Mouse (Mus musculus) mesoderm, embryonic 11.5 days (tissue): ENCODE results near the gene Cacna2d3.
A peak's percentile ranks its signal among the peaks of the same experiment; 100 is the strongest.

ENCODE experiments used
- DNase-seq: peaks from one replicate; pipeline ENCODE4 v3.0.0-alpha.2; 2012; ENCODE audit warnings: low read depth, low spot score

Gene Cacna2d3

DNA sequence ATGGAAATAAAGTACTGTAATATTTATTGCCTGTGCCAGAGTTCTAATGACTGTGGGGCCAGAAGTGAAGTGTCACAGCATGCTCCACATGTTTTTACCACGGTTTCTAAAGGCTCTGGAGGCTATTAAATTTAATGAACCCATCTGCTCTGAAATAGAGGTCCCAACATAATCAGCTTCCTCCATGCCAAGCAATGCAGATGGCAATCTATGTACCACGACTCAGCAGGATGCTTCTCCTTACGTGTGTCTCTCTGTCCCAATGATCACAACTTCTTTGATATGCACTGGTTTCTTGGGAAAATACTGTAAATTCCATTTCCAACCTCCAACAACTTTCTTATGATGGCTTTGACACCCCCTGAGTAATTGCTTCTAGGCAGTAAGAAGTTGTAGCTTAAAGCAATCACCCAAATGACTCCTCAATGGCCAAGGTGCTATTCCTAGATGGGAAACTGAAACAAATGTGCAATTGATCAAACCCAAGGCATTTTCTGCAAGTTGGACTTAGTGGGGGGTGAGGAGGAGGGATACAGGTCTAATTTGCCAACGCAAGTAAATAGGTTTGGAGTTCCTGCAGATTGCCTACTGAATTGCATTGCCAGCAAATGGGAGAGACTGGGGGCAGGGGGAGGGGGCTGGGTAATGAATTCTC is 557.5 kb downstream of the Cacna2d3 start:
- DNase-seq = peak; percentile 6

DNA sequence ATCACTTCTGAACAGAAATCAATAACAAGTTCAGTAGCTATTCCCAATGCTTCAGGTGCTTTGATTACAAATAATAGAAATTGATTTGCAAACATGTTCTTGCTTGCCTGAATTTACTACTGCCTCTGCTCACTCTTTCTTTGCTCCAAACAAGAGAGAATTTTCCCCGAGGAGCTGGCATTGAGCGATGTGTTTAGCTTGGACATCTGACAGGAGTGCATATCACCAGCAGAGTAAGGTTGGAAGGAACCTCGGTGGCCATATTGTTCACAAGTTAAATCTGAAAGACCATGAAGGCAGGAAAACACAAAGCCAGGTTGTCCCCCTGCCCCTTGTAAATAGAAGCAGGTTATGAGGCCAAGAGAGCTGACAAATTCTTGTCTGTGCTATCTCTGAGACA is 561.9 kb downstream of the Cacna2d3 start:
- DNase-seq = no peak

- no peak for DNase-seq
Measured at GRCm38 (mm10) chr14:29157096-29157495, 564.6 kb downstream of the Cacna2d3 start.

DNA sequence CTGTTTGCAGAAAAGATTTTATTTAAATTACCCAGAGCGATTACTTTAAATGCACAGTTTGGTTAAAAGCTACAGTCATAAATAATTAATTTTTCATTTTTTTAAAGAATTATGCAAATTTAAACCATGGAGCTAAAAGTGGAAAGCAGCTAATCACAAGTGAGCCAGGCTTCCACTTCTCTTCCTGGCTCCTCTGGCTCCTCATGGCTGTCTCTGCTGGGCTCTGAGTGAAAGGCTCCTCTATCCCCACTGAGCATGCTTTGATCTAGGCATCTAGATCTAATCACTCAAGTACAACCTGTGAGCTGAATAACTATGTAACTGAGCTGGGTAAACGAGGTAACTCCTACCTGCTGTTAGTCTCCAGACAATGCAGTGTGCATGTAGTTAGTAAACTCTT is 577.5 kb downstream of the Cacna2d3 start:
- DNase-seq = no peak

GRCm38 (mm10) chr14:29137614-29138013 is 584.0 kb downstream of the Cacna2d3 start:
- no peak for DNase-seq

DNA sequence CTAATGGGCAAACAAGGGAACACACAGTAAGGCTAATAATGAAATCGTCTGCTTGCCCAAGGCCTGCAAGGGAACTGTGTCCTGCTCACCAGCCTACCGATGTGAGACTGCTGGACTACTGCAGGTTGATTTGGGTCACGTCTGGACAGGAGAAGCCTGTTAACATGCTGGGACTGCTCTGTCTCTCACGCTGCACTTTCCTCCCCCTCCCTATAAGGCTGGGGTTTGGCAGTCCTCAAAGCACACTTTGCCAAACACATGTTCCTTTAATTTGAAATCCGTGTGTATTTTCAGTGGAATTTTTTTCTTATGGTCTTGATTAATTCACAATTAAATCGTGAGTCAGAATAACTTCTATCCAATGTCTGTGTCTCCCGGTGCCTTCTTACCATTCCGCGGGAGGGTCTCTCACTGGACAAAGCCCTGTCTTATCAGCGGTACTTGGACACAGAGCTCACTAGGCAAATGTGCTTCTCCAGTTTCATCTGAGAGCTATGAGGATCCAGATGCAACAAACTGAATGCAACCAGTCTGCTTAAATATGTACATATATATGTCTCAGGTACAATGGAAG is 584.6 kb downstream of the Cacna2d3 start:
- DNase-seq = no peak

DNA sequence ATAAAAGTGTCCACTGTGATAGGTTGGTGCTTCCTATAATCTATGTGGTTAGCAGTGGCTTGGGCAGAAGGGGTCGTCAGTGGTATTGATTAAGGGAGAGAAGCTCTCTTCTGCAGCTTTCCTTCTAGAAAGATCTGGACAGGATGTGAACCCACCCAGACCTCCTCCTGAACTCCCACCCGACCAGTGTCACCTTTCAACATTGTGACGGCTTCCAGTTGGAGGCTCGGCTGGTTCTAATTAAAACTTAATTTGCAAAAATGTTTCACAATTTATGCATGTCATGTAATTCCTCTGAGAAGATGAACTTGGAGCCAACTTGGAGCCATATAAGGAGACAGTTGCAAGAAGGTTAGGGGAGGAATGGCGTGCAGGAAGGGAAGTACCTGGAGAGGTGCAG is 586.8 kb downstream of the Cacna2d3 start:
- no peak for DNase-seq

- DNase-seq = no peak
Measured at GRCm38 (mm10) chr14:29130511-29130910, 591.2 kb downstream of the Cacna2d3 start.

DNA sequence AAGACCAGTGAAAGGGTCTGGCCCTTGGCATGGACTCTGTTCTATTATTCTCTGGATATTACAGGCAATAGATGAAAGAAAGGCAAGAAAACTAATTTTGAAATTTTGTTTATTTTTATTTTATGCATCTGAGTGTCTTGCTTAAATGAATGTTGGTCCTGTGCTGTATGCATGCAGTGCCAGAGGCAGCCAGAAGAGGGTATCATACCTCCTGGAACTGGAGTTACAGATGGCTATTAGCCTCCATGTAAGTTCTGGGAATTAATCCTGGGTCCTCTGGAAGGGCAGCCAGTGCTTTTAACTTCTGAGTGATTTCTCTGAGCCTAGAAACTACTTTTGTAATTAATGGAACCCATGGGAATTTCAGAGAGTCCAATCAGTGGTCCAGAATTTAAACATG is 597.8 kb downstream of the Cacna2d3 start:
- no peak for DNase-seq

DNA sequence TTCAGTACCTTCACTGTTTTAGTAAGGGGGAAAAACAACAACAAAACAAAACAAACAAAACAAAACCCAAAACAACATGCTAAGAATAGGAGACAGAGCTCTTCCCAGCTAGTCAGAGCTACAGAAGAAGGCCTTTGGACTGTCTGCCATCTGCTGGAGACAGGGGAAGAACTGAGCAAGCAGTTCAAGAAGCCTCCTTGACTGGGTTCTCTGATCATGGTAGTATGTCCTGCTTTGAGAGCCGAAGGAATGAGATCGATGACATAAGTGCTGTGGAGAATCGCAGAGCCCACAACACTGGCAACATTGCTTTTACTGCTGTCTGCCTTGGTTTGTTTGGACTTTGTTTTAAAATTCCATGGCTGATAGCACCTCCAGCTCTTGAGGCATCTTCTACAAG is 598.9 kb downstream of the Cacna2d3 start:
- DNase-seq = no peak

DNA sequence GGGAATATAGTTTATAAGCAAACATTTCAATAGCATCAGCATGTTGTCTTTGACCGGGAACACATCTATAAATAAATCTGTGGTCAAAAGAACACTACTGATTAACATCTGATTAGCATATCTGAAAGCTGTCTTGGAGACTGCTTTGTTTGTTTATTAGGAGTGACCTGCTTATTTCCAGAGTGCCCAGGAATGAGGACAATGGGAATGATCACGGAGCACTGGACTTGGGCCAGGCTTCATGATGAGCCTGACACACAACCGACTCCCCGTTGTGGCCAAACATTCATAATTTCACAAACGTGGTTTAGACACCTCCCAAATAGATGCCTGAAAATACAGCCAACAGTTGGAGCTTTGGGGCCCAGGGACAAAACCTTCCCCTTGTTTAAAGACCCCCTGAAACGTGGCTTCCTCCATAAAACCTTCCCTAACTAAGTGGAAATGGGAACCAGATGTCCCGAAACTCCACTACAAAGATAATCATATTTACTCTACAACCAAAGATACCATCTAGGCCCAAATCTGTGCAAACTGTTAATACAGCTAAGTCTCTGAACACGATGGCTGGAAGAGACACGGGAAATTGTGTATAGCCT is 607.7 kb downstream of the Cacna2d3 start:
- no peak for DNase-seq

GRCm38 (mm10) chr14:29111666-29112065 is 610.0 kb downstream of the Cacna2d3 start:
- DNase-seq = no peak

- DNase-seq = no peak
Measured at GRCm38 (mm10) chr14:29110351-29111091, 611.1 kb downstream of the Cacna2d3 start.

GRCm38 (mm10) chr14:29107464-29107863 is 614.2 kb downstream of the Cacna2d3 start:
- DNase-seq = no peak

DNA sequence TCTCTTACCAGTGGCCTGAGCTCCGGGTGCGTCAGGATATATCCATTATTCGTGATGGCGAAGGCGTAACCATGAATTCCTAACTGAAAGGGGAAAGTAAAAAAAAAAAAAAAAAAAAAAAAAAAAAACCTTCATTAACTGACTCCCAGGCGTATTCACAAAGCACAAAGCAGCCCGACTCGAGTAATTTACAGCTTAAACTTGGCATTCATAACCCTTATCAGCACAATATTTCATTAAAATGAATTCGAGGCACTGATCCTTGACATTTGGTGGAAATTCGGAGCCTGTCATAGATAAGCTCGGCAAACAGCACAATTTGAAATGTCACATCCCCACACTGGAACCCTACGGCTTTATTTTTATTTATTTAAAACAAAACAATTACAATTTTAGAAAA is 623.9 kb downstream of the Cacna2d3 start:
- DNase-seq = no peak

GRCm38 (mm10) chr14:29095431-29095830 is 626.2 kb downstream of the Cacna2d3 start:
- no peak for DNase-seq

- DNase-seq = peak; percentile 85
Measured at GRCm38 (mm10) chr14:29090074-29090473, 631.6 kb downstream of the Cacna2d3 start.

- DNase-seq = peak; percentile 50
Measured at GRCm38 (mm10) chr14:29086528-29086927, 635.1 kb downstream of the Cacna2d3 start.

GRCm38 (mm10) chr14:29085493-29086159 is 636.0 kb downstream of the Cacna2d3 start:
- no peak for DNase-seq

DNA sequence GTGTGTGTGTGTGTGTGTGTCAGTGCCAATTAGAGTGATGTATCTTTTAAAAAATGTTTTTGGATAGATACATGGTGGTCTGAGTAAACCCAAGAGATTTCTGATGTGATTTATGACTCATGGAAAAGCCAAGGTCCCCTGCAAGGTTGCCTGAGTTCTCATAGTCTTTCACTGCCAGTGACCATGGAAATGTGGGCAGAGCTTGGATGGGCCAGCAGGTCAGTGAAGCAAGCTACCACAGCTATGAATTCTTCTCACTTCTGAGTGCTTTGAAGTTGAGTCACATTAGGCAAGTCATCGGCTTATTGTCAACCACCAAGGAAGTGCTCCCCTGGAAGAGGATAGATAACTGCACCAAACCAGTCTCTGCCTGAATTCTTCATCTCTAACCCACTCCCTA is 639.5 kb downstream of the Cacna2d3 start:
- no peak for DNase-seq

- DNase-seq = no peak
Measured at GRCm38 (mm10) chr14:29080630-29081029, 641.0 kb downstream of the Cacna2d3 start.

DNA sequence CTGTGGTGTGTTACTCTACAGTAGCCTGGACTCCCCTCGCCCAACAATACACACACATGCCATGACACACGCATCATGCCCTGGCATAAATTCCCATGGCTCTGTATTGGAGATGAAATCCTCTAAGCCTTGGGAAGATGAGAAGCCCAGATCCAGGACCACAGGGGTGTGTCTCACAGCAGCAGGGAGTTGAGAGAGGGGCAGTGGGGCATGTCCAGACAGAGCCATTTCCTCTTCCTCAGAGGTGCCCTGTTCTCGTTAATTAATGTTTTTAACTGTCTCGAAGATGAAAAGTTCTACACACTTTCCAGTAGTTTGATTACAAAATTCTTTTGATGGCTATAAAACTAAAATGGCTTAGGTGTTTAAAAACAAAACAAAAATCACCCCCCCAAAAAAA is 641.4 kb downstream of the Cacna2d3 start:
- no peak for DNase-seq
